11 mouse cellular contexts compared by ENCODE assay signal in genomic region chr13:93000640-93001351, GRCm38 (mm10).
DNase-seq lines count a peak whose midpoint lies in the region; ATAC-seq lines count a peak whose summit lies in the region.
"Had no signal": no experiment of that assay in that cellular context is flagged by ENCODE, and none has a peak within 500 bp of the region (broad histone marks: within the 10 kb centered on the region; RNA-seq: fewer than 3 reads in every experiment).

No protein-coding gene starts in this region.

- no peak overlapping the region for H3K4me3 ChIP-seq in limb, embryonic 13.5 days
- no peak overlapping the region for H3K4me3 ChIP-seq in limb, embryonic 10.5 days
- no peak overlapping the region for H3K4me3 ChIP-seq in heart, embryonic 15.5 days
- H3K4me3 ChIP-seq: embryonic facial prominence, embryonic 13.5 days had no signal

- no peak overlapping the region for H3K9ac ChIP-seq in limb, embryonic 13.5 days
- no peak overlapping the region for H3K9ac ChIP-seq in heart, embryonic 15.5 days
- H3K9ac ChIP-seq: embryonic facial prominence, embryonic 13.5 days had no signal

- no peaks in the 10 kb centered on the region for H3K36me3 ChIP-seq in limb, embryonic 13.5 days
- H3K36me3 ChIP-seq in limb, embryonic 10.5 days: no peaks in the 10 kb centered on the region
- no peaks in the 10 kb centered on the region for H3K36me3 ChIP-seq in heart, embryonic 15.5 days
- H3K36me3 ChIP-seq: embryonic facial prominence, embryonic 13.5 days had no signal

- WGBS in limb, embryonic 13.5 days: 64% methylated on average over 12 of the region's 12 CpGs
- WGBS in limb, embryonic 10.5 days: 82% methylated on average over 12 of the region's 12 CpGs
- WGBS in heart, embryonic 15.5 days: 43% methylated on average over 12 of the region's 12 CpGs

- no peak overlapping the region for H3K4me2 ChIP-seq in limb, embryonic 13.5 days (replicated peaks)
- no peak overlapping the region for H3K4me2 ChIP-seq in heart, embryonic 15.5 days
- H3K4me2 ChIP-seq: embryonic facial prominence, embryonic 13.5 days had no signal

- no peaks in the 10 kb centered on the region for H3K27me3 ChIP-seq in limb, embryonic 13.5 days
- no peaks in the 10 kb centered on the region for H3K27me3 ChIP-seq in limb, embryonic 10.5 days (ENCODE audit: low read depth, poor library complexity, severe bottlenecking)
- H3K27me3 ChIP-seq in heart, embryonic 15.5 days: no peaks in the 10 kb centered on the region
- H3K27me3 ChIP-seq: embryonic facial prominence, embryonic 13.5 days had no signal

- DNase-seq in heart, adult 8-10 months (ENCODE audit: low spot score): peak; percentile 48
- no peak for DNase-seq in heart, postnatal 25 days (ENCODE audit: low spot score)
- DNase-seq in limb, embryonic 10.5 days (ENCODE audit: low spot score): no peak
- DNase-seq in retina, postnatal 1 day: peak; percentile 52
- DNase-seq in yolk sac, embryonic 10.5 days (ENCODE audit: low spot score): no peak
- no peak for DNase-seq in embryo, embryonic 10 days (ENCODE audit: low spot score)
- DNase-seq: adrenal gland, postnatal 14 days; lung, adult 2 months had no signal

- intact Hi-C loops in heart, postnatal 25 days (cut with DNase I): no loop called here

- H3K9me3 ChIP-seq in limb, embryonic 13.5 days: no peaks in the 10 kb centered on the region
- H3K9me3 ChIP-seq in limb, embryonic 10.5 days (replicated peaks): no peaks in the 10 kb centered on the region
- H3K9me3 ChIP-seq in heart, embryonic 15.5 days (replicated peaks): no peaks in the 10 kb centered on the region
- H3K9me3 ChIP-seq: embryonic facial prominence, embryonic 13.5 days had no signal

- ATAC-seq in limb, embryonic 13.5 days (ENCODE audit: low FRiP score, low read depth): peak; percentile 54; the same call in 1 of the 2 replicates
- ATAC-seq in heart, embryonic 15.5 days (replicated peaks; ENCODE audit: insufficient number of reproducible peaks, insufficient read depth, low FRiP score, low read depth): peak; percentile 58; the same call in 1 of the 2 replicates

- no peaks in the 10 kb centered on the region for H3K4me1 ChIP-seq in limb, embryonic 13.5 days
- H3K4me1 ChIP-seq in limb, embryonic 10.5 days: no peaks in the 10 kb centered on the region; the same call in 1 of the 2 replicates
- H3K4me1 ChIP-seq in heart, embryonic 15.5 days (replicated peaks): peaks cover 11% of the 10 kb centered on the region

- no peak overlapping the region for H3K27ac ChIP-seq in limb, embryonic 13.5 days
- no peak overlapping the region for H3K27ac ChIP-seq in limb, embryonic 10.5 days
- H3K27ac ChIP-seq in heart, embryonic 15.5 days: peak overlapping the region; percentile 21
- H3K27ac ChIP-seq: embryonic facial prominence, embryonic 13.5 days had no signal

Comparison
In these comparisons a context has a peak if more than half of its experiments do, and no peak if none do; other contexts are left out.
1. DNase-seq: peak in heart, adult 8-10 months (single experiment) and retina, postnatal 1 day (single experiment); none in heart, postnatal 25 days (single experiment), limb, embryonic 10.5 days (single experiment), yolk sac, embryonic 10.5 days (single experiment) and embryo, embryonic 10 days (single experiment).